Mouse (Mus musculus) heart, postnatal 25 days (tissue): ENCODE data around the gene Gabra6. TPM values are rescaled to one million over a fixed set of nuclear protein-coding genes. Genes with fewer than 3 reads are reported as not detected.

Experiments
- DNase-seq: peaks from one replicate; pipeline ENCODE4 v3.0.0; 2022; ENCODE audit warnings: low spot score
- intact Hi-C: fragments of 180-260 bp; cut with DNase I; formaldehyde crosslinking; loops from one replicate; pipeline ENCODE4 v1.15.1; 2025
- total RNA-seq, 2 experiments: library from RNA; stranded (reverse); gene quantifications; 2 replicates each; pipeline ENCODE4 v1.2.3; 2021

Gene Gabra6
- total RNA-seq: not detected

DNA sequence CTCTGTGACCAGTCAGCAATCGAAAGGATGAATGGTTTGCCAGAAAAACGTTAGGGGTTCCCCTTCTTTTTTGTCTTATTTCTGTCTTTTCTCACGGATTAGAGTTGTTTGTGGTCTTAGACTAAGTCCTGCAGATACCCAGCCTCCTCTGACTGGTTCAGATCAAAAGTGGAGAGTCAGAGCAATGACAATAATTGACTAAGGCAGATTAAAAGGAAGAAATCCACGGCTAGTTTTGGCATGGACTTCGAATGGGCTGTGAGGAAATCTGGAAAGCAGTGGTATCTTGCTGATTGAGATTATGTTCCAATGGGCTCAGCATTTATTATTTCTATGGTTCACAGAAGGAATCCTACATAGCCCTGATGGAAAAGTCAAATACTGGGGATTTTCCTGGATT is at the start of gene Gabra6:
Gene Gabra6, minus strand, starts transcription at position 191 of the 400 bp plus-strand sequence.
- DNase-seq: no peak
- intact Hi-C loops: no loop called here

DNA sequence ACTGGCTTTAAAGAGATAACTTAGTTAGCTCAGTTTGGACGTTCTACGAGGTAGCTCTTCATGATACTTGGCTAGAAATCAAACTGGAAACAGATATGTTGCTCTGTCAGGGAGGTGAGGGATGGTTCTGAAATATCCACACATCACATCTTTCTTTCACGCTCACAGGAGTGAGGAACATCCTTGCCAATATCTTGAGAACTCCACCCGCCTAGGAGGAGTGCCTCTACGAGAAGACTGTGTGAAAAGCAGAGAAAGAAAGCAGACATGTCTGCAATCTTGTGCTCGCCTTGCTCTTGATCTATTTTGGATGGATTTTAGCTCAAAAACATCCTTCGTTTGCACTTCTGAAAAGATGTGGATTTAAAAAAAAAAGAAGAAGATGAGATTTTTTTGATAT is 44.7 kb upstream of the Gabra6 start:
- no peak for DNase-seq
- intact Hi-C loops: no loop called here

DNA sequence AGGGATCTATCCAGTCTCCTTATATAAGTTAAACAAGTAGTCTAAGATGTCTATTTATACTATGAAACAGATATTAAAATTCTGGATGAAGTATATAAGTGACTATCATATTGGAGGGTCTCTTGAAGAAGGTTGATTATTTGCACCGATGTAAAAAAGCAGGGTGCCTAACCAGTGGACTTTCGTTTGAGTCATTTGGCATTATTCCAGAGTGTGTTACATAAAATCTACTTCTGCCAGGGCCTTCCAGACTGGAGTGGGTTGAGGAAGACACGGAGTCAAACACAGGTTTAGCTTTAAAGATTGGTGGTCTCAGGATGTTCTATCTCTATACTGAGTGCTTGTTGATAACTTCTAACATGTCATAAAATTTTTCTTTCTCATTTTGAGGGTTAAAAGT is 11.2 kb upstream of the Gabra6 start:
- intact Hi-C loops: no loop called here
- DNase-seq: no peak

GRCm38 (mm10) chr11:42326262-42326661 is 5.4 kb upstream of the Gabra6 start:
- DNase-seq: no peak
- intact Hi-C loops: no loop called here

- DNase-seq: no peak
- intact Hi-C loops: no loop called here
Observed at GRCm38 (mm10) chr11:42321560-42321959, 688 bp upstream of the Gabra6 start.

- intact Hi-C loops: no loop called here
- no peak for DNase-seq
Observed at GRCm38 (mm10) chr11:42319521-42319920, 1.4 kb downstream of the Gabra6 start.

GRCm38 (mm10) chr11:42319101-42319500 is 1.8 kb downstream of the Gabra6 start:
- intact Hi-C loops: no loop called here
- no peak for DNase-seq

DNA sequence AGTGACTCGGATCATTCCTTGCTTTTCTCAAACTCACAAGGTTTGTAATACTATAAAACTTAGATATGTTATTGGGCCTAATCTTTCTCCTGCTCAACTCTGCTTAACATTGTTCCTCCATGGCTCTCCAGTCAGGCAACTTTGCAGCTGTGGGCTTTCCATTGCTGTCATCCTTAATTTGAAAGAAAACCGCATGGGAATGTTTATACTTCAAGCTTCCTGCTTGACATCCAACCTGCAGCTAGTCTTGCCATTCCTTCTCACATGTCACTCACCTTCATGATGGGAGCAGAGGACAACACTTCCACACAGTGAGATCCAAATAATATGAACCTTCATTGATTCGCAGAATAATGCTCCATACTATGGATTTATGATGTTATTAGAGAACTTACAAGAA is 2.9 kb downstream of the Gabra6 start:
- intact Hi-C loops: no loop called here
- DNase-seq: no peak

DNA sequence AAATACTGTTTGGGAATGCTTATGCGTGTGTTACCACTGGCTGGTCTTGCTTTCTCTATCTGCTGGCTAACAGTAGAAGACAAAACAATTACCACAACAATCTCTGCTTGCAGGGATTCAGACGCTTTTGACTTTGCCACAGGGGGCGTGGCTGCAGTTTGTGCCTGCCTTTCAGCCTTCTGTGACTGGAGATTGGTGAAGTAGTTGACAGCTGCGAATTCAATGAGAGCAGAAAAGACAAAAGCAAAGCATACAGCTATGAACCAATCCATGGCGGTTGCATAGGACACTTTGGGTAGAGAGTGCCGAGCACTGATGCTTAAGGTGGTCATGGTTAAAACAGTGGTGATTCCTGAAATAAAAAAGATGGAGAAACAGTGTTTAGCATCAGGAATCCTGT is 6.0 kb downstream of the Gabra6 start:
- intact Hi-C loops: no loop called here
- DNase-seq: no peak

DNA sequence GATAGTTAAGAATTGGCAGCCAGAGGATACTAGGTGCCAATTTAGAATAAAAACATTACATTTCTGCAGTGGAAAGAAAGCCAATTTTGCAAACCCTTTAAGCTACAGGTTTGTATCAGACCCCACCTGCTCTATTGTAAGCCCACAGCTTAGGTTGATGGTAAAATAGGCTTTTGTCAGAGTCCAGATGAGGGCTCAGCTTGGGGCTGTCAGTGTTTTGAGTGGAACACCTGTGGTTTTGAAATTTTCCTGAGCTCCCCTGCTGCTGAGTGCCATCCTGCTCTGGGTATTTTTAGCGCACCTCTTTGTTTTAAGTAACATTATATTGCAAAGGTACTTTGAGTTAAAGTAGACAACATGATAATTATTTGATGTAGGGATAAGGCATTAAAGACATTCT is 10.0 kb downstream of the Gabra6 start:
- no peak for DNase-seq
- intact Hi-C loops: no loop called here

- DNase-seq: no peak
- intact Hi-C loops: no loop called here
Observed at GRCm38 (mm10) chr11:42309086-42309485, 11.8 kb downstream of the Gabra6 start.

- intact Hi-C loops: no loop called here
- no peak for DNase-seq
Observed at GRCm38 (mm10) chr11:42306095-42306494, 14.8 kb downstream of the Gabra6 start.

GRCm38 (mm10) chr11:42258978-42259377 is 61.9 kb downstream of the Gabra6 start:
- no peak for DNase-seq
- intact Hi-C loops: no loop called here

Other genes starting within 250 kb of the Gabra6 start
- 1 to 10 TPM in 1 of 2 experiments, under 1 TPM in 1; 0.56 to 1.0 TPM for gene Gabra1, start 138.1 kb downstream of the Gabra6 start, total RNA-seq
- gene Gabrb2, start 98.7 kb upstream of the Gabra6 start, total RNA-seq: 1 to 10 TPM in 1 of 2 experiments, under 1 TPM in 1; 0.89 to 1.6 TPM